Mouse (Mus musculus): Measurements from ENCODE around the gene Trex1. TPM values are rescaled to one million over a fixed set of nuclear protein-coding genes. Genes with fewer than 3 reads are reported as not detected.

Trex1 gene
- polyA plus RNA-seq, 1 experiment from 2014 or later, result 7.1 TPM

DNA sequence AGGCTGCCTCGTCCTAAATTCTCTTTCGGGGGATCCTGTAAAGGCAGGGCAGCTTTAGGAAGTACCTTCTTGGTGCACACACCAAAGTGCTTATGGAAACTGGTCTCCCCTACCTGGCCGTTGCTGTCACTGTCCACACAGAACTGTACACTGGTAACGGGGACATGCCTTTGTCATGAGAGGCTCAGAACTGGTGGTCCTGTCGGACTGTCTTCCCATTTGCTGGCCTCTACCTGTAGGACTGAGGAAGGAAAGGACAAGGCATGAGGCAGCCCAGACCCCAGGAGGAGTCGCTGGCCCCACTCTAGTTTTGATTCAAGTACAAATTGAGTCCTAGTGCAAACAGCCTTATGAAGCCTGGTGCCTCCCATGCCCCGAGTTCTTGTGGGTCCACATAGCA, 28.5 kb downstream of the Trex1 start:
- Histone ChIP-seq H3K4me3 (no peak overlapping the region), H3K27me3 (replicated peaks) (no peaks in the 10 kb centered on the region), H3K9me3 (replicated peaks) (no peaks in the 10 kb centered on the region), H3K4me2 (no peak overlapping the region), H3K27ac (ENCODE audit: poor library complexity, severe bottlenecking) (no peak overlapping the region), H3K4me1 (replicated peaks) (no peaks in the 10 kb centered on the region; the same call in 1 of the 2 replicates), H3K9ac (no peak overlapping the region), H3K36me3 (0 out of 2 replicates have a peak, but pooled peaks cover 7% of the 10 kb centered on the region)
- 88% methylated on average over 7 of the region's 7 CpGs for WGBS
- ATAC-seq (ENCODE audit: insufficient number of reproducible peaks, low FRiP score), result no peak

DNA sequence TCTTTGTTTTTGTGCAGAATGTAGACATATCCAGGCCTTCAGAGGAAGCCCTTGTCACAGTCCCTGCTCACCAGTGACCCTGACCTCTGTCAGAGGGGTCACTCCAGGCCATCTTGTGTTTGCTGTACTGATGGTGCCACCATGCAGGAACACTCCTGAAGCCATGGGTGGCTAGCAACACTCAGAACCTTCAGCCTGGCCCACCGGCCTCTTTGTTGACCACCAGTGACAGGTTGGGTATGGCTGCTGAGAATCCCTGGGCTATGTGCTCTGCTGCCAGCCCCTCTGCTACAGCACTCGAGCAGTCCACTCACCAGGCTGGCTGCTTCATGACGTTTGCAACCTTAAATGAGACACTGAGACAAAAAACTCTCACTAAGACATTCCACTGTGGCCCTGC, 29.2 kb downstream of the Trex1 start:
- WGBS, result 63% methylated on average over 3 of the region's 3 CpGs
- no peak for ATAC-seq (ENCODE audit: insufficient number of reproducible peaks, low FRiP score)
- Histone ChIP-seq H3K9me3 (replicated peaks) (no peaks in the 10 kb centered on the region), H3K27me3 (replicated peaks) (no peaks in the 10 kb centered on the region), H3K9ac (no peak overlapping the region), H3K4me3 (no peak overlapping the region), H3K27ac (ENCODE audit: poor library complexity, severe bottlenecking) (no peak overlapping the region), H3K4me2 (no peak overlapping the region), H3K4me1 (replicated peaks) (no peaks in the 10 kb centered on the region; the same call in 1 of the 2 replicates), H3K36me3 (0 out of 2 replicates have a peak, but pooled peaks cover 7% of the 10 kb centered on the region)

DNA sequence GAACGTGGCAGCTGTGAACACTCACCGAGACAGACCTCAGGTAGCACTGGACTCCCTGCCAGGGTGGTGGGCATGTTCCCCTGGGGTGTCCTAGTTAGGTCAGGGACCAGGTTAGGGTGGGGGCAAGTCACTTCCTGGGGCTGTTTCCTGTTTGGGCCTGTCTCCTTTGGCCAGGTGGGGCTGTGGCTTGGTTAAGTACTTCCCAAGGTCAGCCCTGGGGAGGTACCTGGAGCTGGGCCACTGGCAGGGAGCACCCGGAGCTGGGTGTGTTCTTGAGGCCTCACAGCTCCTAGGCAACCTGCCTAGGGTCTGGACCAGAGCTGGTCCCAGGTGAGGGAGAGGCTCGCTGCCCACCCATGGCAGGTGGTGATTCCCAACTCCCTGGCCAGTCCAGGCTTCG, 30.6 kb downstream of the Trex1 start:
- H3K4me3 ChIP-seq, result no peak overlapping the region
- 74% methylated on average over 5 of the region's 5 CpGs for WGBS

DNA sequence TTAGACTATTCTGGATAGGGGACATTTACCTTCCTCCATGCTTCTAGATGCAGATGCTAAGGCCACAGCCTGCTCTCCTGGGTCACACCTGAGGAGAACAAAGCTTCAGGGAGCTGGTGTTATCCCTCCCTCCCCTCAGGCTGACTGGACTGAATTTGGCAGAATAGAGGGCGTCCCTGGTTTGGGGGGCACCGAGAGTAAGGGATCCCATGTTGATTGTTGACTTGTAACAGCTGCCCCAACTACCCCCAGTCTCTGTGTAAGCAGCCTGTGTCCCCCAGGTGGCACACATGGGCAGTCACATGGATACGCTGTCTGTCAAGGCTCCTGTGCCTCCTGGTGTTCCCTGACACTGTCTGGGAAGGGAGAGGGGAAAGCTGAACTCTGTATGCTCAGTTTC, 31.1 kb downstream of the Trex1 start:
- ATAC-seq (ENCODE audit: insufficient number of reproducible peaks, low FRiP score), result no peak
- no peak overlapping the region for H3K4me2 ChIP-seq
- no peak overlapping the region for H3K9ac ChIP-seq
- H3K36me3 ChIP-seq, result 0 out of 2 replicates have a peak, but pooled peaks cover 7% of the 10 kb centered on the region
- H3K27ac ChIP-seq (ENCODE audit: poor library complexity, severe bottlenecking), result no peak overlapping the region
- WGBS, result 81% methylated on average over 3 of the region's 3 CpGs
- H3K27me3 ChIP-seq (replicated peaks), result no peaks in the 10 kb centered on the region
- no peak overlapping the region for H3K4me3 ChIP-seq
- H3K9me3 ChIP-seq (replicated peaks), result no peaks in the 10 kb centered on the region
- H3K4me1 ChIP-seq (replicated peaks), result no peaks in the 10 kb centered on the region; the same call in 1 of the 2 replicates

More for the DNA sequence above, 30.6 kb downstream of the Trex1 start:
- Histone ChIP-seq H3K9me3 (replicated peaks) (no peaks in the 10 kb centered on the region), H3K9ac (no peak overlapping the region), H3K36me3 (0 out of 2 replicates have a peak, but pooled peaks cover 7% of the 10 kb centered on the region), H3K27me3 (replicated peaks) (no peaks in the 10 kb centered on the region), H3K4me1 (replicated peaks) (no peaks in the 10 kb centered on the region; the same call in 1 of the 2 replicates), H3K4me2 (no peak overlapping the region), H3K27ac (ENCODE audit: poor library complexity, severe bottlenecking) (no peak overlapping the region)
- no peak for ATAC-seq (ENCODE audit: insufficient number of reproducible peaks, low FRiP score)

DNA sequence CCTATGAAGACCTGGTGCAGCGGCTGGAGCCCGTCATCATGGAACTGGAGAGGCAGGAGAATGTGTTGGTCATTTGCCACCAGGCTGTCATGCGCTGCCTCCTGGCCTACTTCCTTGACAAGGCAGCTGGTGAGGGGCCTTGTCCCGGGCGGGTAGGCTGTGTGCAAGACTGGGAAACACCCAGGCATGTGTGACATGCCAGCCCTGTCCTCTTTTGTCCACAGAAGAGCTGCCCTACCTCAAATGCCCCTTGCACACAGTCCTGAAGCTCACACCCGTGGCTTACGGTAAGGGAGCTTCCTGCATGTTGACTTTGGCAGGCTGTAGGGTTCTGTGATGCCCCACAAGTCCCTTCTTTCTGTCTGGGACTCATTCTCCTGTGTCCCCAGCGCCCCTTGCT, 32.0 kb downstream of the Trex1 start:
- Histone ChIP-seq H3K4me3 (no peak overlapping the region), H3K9ac (no peak overlapping the region), H3K27ac (ENCODE audit: poor library complexity, severe bottlenecking) (no peak overlapping the region), H3K4me2 (no peak overlapping the region), H3K9me3 (replicated peaks) (no peaks in the 10 kb centered on the region), H3K27me3 (replicated peaks) (no peaks in the 10 kb centered on the region), H3K36me3 (0 out of 2 replicates have a peak, but pooled peaks cover 7% of the 10 kb centered on the region), H3K4me1 (replicated peaks) (no peaks in the 10 kb centered on the region; the same call in 1 of the 2 replicates)
- ATAC-seq (ENCODE audit: insufficient number of reproducible peaks, low FRiP score), result no peak
- 68% methylated on average over 8 of the region's 8 CpGs for WGBS

DNA sequence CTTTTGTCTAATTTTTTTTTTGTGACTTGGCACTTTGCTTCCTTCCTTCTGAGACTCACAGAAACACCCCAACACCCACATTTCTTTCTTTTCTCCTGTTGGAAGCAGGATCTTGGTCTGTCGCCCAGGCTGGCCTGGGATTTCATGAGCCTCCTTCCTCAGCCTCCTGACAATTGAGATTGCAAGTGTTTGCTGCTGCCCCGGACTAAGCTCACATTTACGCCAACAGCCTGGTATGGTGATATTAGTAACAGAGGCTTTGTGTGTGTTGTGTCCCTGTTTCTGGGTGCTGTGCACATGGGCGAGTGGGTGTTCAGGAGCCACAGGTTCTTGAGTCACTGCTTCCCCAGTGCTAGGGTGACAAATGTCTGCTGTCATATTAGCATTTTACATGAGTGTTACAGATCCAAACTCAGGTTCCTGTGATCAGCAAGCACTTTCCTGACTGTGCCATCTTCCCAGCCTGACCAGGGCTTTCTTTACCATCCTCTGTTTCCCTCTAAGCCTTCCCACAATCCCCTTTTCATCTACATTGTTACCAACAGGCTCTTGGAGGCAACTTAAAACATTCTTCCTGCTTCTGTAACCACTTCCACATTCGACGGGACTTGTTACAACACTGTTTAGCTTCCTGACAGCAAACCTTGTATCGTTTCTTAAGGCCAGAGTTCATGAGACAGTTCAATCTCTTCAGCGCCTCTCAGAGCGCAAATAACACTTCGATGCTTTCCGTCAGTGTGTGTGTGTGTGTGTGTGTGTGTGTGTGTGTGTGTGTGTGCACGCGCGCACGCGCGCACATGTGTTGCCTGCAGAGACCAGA, 36.5 kb downstream of the Trex1 start:
- ATAC-seq (ENCODE audit: insufficient number of reproducible peaks, low FRiP score), result no peak
- H3K4me2 ChIP-seq, result no peak overlapping the region
- H3K27me3 ChIP-seq (replicated peaks), result no peaks in the 10 kb centered on the region
- no peaks in the 10 kb centered on the region; the same call in 1 of the 2 replicates for H3K4me1 ChIP-seq (replicated peaks)
- no peak overlapping the region for H3K4me3 ChIP-seq
- H3K9ac ChIP-seq, result no peak overlapping the region
- no peak overlapping the region for H3K27ac ChIP-seq (ENCODE audit: poor library complexity, severe bottlenecking)
- 87% methylated on average over 17 of the region's 17 CpGs for WGBS
- H3K36me3 ChIP-seq, result no peaks in the 10 kb centered on the region
- H3K9me3 ChIP-seq (replicated peaks), result no peaks in the 10 kb centered on the region

DNA sequence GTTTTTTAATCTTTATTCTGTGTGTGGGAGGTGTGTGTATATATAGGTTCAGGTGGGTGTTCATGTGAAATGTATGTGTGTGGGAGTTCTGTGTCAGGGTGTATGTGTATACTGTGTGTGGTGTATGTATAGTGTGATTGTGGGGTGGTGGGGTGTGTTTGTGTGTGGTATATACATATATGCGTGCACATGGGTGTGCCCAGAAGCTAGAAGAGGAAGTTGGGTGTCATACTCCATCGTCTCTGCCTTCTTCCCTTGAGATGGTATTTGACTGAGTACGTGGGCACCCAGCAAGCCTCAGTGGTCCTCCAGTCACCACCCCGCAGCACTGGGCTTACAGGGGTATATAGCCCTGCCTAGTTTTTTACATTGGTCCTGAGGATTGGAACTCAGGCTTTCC, 38.1 kb downstream of the Trex1 start:
- Histone ChIP-seq H3K4me2 (no peak overlapping the region), H3K9ac (no peak overlapping the region), H3K27me3 (replicated peaks) (no peaks in the 10 kb centered on the region), H3K27ac (ENCODE audit: poor library complexity, severe bottlenecking) (no peak overlapping the region), H3K4me1 (replicated peaks) (no peaks in the 10 kb centered on the region), H3K4me3 (no peak overlapping the region), H3K36me3 (no peaks in the 10 kb centered on the region), H3K9me3 (replicated peaks) (no peaks in the 10 kb centered on the region)
- ATAC-seq (ENCODE audit: insufficient number of reproducible peaks, low FRiP score), result no peak
- 86% methylated on average over 4 of the region's 4 CpGs for WGBS

DNA sequence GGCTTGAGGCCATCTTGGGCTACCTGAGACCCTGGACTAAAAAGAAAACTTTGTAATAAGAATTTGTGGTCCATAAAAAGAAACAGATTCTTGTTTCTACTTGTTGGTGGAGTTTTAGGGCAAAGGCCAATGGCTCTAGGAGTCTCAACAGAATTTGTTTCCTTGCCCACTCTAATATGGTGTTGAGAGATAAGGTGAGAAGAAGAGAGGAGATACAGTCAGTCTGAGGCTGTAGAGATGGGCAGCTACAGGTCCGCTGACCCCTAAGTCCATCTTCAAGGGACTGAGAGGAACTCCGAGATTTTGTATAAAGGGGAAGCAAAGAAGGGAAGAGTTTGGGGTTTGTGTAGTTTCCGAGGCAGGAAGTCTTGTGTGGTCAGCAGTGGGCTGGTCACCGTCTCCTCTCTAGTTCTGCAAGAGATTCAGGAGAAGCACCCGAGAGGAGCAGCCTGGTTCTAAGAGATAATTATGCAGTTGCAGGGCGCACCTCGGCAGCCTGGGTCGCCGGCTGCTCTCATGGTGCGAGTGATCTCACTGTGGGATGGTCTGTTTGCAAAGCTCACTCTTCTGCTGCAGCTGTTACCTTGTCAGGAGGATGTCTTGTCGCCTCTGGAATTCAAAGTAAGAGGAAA, 42.4 kb downstream of the Trex1 start:
- Histone ChIP-seq H3K9ac (no peak overlapping the region), H3K36me3 (no peaks in the 10 kb centered on the region), H3K27ac (ENCODE audit: poor library complexity, severe bottlenecking) (no peak overlapping the region), H3K4me2 (no peak overlapping the region), H3K9me3 (replicated peaks) (no peaks in the 10 kb centered on the region), H3K4me3 (no peak overlapping the region), H3K27me3 (replicated peaks) (no peaks in the 10 kb centered on the region), H3K4me1 (replicated peaks) (peaks cover 10% of the 10 kb centered on the region)
- WGBS, result 38% methylated on average over 11 of the region's 11 CpGs
- ATAC-seq (ENCODE audit: insufficient number of reproducible peaks, low FRiP score), result no peak

DNA sequence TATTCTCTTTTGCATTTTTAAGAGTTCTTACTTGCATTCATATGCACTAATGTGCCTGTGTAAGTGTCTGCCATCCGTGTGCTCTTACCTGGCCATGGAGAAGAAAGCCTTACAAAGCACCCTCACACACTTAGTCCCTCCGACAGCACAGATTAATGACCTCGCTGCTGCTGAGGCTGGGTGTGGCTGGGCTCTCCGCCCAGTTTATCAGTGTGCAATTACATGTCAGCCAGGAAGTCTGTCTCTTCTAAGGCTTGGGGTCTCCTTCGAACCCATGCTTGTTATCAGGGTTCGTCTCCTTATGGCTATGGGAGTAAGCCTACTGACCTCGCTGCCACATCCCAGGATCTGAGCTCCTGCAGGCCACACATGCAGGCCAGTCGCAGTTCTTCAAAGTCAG, 44.1 kb downstream of the Trex1 start:
- Histone ChIP-seq H3K4me2 (no peak overlapping the region), H3K9me3 (replicated peaks) (no peaks in the 10 kb centered on the region), H3K9ac (no peak overlapping the region), H3K27ac (ENCODE audit: poor library complexity, severe bottlenecking) (no peak overlapping the region), H3K36me3 (no peaks in the 10 kb centered on the region), H3K4me1 (replicated peaks) (peaks cover 11% of the 10 kb centered on the region), H3K4me3 (no peak overlapping the region), H3K27me3 (replicated peaks) (no peaks in the 10 kb centered on the region)
- ATAC-seq (ENCODE audit: insufficient number of reproducible peaks, low FRiP score), result no peak
- WGBS, result 43% methylated on average over 8 of the region's 8 CpGs

DNA sequence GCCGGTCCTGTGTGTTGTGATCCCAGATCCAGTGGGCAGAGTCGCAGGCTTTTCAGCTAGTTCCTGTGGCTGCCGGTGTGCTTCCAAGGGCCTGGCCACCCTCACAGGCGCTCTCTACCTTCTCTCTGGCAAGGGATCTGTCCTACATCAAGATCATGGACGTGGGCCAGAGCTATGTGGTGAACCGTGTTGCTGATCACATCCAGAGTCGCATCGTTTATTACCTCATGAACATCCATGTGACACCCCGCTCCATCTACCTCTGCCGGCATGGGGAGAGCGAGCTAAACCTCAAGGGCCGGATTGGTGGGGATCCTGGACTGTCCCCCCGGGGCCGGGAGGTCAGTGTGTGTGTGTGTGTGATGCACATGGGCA, 49.2 kb downstream of the Trex1 start:
- H3K4me1 ChIP-seq (replicated peaks), result peaks cover 37% of the 10 kb centered on the region
- no peaks in the 10 kb centered on the region for H3K27me3 ChIP-seq (replicated peaks)
- H3K36me3 ChIP-seq, result no peaks in the 10 kb centered on the region
- H3K9ac ChIP-seq, result 0 out of 2 replicates have a peak overlapping the region, but pooled peaks have one; percentile 27
- peak overlapping the region; percentile 46; the same call in 1 of the 2 replicates for H3K4me2 ChIP-seq
- no peak overlapping the region for H3K27ac ChIP-seq (ENCODE audit: poor library complexity, severe bottlenecking)
- no peak overlapping the region for H3K4me3 ChIP-seq
- WGBS, result 61% methylated on average over 14 of the region's 14 CpGs
- no peaks in the 10 kb centered on the region for H3K9me3 ChIP-seq (replicated peaks)
- ATAC-seq (ENCODE audit: insufficient number of reproducible peaks, low FRiP score), result no peak

DNA sequence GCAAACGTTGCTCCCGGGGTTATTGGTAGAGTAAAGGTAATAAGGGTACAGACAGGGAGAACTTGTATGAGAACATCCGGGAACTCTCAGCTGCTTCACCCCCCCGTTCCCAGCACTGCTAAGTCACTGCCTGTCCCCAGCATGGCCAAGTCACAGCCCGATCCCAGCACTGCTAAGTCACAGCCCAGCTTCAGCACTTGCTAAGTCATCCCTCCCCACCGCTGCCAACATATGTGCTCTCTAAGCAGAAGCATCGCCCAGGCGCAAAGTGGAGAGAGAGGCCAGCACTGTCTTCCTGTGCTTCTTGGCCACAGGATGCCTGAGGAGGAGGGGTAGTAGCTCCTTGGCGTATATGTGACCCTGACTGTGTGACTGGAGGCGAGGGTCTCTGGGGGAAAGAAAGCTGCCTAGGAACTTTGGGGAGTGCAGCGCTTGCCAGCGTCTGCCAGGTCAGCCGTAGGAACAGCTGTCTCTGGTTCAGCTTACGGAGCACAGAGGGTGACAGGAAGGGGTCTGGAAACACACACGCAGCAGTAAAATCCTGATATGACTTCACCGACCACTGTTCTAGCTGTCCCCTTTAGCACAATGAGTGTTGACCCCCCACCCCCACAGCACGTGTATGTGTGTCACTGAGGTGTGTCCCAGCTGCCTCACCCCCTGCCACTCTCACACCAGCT, 49.8 kb downstream of the Trex1 start:
- 28% methylated on average over 17 of the region's 17 CpGs for WGBS
- Histone ChIP-seq H3K27me3 (replicated peaks) (no peaks in the 10 kb centered on the region), H3K9ac (peak overlapping the region; percentile 27; the same call in 1 of the 2 replicates), H3K27ac (ENCODE audit: poor library complexity, severe bottlenecking) (no peak overlapping the region), H3K4me3 (no peak overlapping the region), H3K4me1 (replicated peaks) (peaks cover 34% of the 10 kb centered on the region), H3K36me3 (no peaks in the 10 kb centered on the region), H3K4me2 (peak overlapping the region; percentile 46), H3K9me3 (replicated peaks) (no peaks in the 10 kb centered on the region)
- ATAC-seq (ENCODE audit: insufficient number of reproducible peaks, low FRiP score), result peak; percentile 63; the same call in 1 of the 2 replicates
